Mouse (Mus musculus) bone marrow macrophage, adult 2 months (primary cell): ENCODE data around the gene Gm4559. TPM values are rescaled to one million over a fixed set of nuclear protein-coding genes. Genes with fewer than 3 reads are reported as not detected.
"Not testable (repeated sequence)": the region's sequence is repeated elsewhere in the genome, so short reads cannot be mapped to it uniquely, and the experiment has no call there.

Experiments used
- H3K27ac ChIP-seq: 2 replicates; pipeline ENCODE4 v1.5.1; 2012; ENCODE audit warnings: low read depth, low read length; ENCODE audit not compliant: insufficient read depth
- H3K4me1 ChIP-seq: 2 replicates; pipeline ENCODE4 v1.6.1; 2012; ENCODE audit warnings: low read length; ENCODE audit not compliant: control insufficient read depth, insufficient read depth
- H3K4me3 ChIP-seq: 2 replicates; pipeline ENCODE4 v1.5.1; 2012; ENCODE audit warnings: mild to moderate bottlenecking, low read length, moderate library complexity; ENCODE audit not compliant: insufficient read depth
- CTCF ChIP-seq: IDR thresholded peaks from 2 replicates; pipeline ENCODE4 v1.5.1; 2012; ENCODE audit warnings: low read depth, mild to moderate bottlenecking, low read length, moderate library complexity
- POLR2A ChIP-seq: IDR thresholded peaks from 2 replicates; pipeline ENCODE4 v1.6.1; 2012; ENCODE audit warnings: mild to moderate bottlenecking, low read depth, low read length, borderline replicate concordance
- polyA plus RNA-seq: library from polyadenylated mRNA; stranded (reverse); fragments of >200 nt; gene quantifications from 2 replicates; pipeline ENCODE4 v1.2.4, GENCODE M21; 2012; ENCODE audit not compliant: missing spikeins, insufficient read depth, insufficient read length

Gene Gm4559
- polyA plus RNA-seq = not detected in 2 replicates

DNA sequence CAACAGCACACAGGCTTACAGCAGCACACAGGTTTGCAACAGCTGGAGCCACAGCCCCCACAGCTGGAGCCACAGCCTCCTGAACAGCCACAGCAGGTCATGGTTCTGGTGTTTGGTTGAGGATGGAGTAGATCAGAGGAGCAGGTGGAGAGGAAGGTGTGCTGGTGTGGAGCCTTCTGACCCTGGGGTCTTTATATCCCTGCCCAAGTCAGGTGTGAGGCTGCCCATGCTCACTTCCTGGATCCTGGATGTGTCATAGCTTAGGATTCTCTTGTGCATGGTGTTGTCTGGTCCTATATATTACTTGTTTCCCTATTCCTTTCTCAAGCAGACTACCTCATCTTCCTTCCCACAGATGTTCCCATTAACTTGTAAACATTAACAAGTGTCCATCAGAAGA is at the start of gene Gm4559:
Gm4559 (minus strand) TSS at position 101 of the 400 bp plus-strand sequence.
- not testable (repeated sequence) for H3K27ac ChIP-seq, H3K4me1 ChIP-seq, H3K4me3 ChIP-seq

DNA sequence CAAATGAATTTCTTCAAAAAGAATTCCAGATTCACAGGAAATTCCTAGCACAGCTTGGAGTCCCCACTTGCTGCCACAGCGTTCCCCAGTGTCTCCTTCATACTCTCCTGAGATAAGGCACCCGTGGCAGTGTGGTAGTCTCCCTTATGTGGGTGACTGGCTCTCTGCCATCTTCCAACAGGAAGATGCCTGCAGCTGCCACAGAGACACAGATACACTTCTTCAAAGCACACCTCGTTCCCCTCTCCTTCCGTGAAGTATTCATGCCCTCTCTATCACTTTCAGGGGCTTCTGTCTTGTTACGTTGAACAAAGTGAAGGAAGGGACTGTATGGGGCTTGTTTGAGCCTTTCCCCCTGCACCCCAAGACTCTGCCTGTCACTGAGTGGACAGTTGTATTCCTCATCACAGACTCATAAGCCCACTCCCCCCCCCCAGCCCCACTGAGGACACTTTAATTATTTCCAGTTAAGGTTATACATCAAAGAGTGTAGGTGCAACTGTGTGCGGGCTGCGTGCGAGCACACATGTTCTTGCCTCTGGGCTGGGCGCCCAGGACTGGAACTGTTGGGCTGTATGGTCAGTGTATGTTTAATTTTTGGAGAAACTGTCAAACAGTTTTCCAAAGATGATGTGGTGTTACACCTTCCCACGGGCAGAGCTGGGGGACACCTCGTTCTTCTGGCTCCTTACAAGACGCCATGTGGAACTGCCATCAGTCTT is 49.4 kb upstream of the Gm4559 start:
- H3K4me1 ChIP-seq = no peaks in the 10 kb centered on the region
- H3K4me3 ChIP-seq = no peak overlapping the region
- TF ChIP-seq POLR2A (no peak), CTCF (no peak)
- no peak overlapping the region for H3K27ac ChIP-seq

DNA sequence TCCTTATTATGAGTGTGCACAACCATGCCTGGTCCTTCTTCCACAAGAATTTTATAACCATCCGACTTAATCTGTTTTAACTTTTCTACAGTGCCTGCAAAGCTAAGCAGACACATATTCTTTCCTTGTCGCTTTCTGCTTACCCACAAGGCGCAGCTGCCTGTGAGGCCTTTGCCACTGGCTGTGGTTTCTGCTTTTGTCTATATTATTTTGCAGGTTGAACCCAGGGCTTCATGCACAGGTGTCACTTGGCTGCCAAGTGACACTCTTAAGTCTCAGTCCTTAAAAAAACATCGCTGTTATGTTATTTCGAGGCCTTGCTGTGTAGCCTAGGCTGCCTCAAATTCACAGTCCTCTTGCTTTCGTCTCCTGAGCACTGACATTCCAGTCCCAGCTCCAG is 48.5 kb upstream of the Gm4559 start:
- H3K27ac ChIP-seq = no peak overlapping the region
- no peaks in the 10 kb centered on the region for H3K4me1 ChIP-seq
- TF ChIP-seq CTCF (no peak), POLR2A (no peak)

DNA sequence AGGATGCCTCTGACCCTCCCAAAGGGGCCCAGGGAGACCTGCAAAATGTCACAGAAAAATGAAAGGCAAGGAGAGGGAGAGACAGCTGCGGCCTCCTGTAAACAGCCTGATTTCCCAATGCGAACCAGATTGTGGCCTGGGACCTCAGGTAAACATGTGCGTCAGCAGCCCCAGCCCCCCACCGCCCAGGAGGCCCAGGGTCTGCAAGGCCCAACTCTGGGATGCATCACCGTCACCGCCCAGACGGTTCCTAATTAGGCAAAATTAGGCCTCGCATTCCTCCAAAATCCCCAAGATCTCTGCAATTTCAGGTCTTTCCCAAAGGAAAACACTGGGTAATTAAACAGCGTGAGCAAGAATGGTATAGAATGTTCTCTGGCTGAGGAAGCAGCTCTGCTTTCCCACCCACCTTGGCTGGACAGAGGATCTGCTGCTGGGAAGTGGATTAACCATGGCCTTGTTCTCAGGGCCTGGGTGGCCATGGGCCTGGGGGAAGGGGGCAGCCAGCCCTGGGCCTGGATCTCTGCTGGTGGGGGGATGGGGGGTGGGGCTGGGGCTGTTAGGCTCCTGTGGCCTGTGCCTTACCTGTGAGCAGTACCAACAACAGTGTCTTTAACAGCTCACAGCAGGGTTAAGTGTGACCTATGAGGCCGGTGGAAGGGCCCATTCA is 47.6 kb upstream of the Gm4559 start:
- H3K27ac ChIP-seq, H3K4me1 ChIP-seq, H3K4me3 ChIP-seq: not testable (repeated sequence)

More for the DNA sequence above, 48.5 kb upstream of the Gm4559 start:
- H3K4me3 ChIP-seq = no peak overlapping the region

DNA sequence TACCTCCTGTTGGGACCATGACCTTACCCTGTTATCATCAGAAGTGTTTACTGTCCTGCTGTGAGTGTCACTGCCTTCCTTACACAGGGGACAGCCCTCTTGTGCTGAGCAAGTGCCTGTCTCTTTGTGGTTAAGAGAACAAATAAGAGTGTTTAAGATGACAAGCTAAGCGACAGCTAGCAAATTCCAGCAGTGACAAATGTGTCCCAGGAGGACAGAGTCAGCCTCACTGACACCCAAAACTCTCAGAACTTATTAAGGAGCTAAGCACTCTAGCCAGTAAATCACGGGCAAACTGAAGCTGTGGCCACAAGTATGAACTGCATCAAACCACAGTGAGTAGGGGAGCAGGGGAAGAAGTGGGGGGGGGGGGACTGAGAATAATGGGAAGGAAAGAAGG is 46.7 kb upstream of the Gm4559 start:
- no peak overlapping the region for H3K27ac ChIP-seq
- no peak overlapping the region for H3K4me3 ChIP-seq
- H3K4me1 ChIP-seq = no peaks in the 10 kb centered on the region
- TF ChIP-seq POLR2A (no peak), CTCF (no peak)

DNA sequence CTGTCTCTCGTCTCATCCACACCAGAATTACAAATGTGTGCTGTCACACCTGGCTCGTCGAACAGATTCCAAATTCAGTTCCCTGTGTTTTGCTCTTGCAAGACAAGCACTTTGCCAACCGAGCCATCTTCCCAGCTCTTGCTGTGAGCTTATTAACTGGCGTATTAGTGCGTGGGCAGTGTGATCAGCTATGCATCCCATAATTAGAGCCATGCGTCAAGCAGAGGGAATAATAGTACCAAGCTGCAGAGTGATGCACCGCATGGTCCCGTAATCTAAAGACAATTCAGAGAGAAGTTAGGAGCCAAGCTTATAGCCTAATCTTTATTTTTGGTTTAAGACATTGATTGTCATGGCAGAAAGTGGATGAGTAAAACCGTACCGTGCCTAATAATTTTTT is 45.0 kb upstream of the Gm4559 start:
- TF ChIP-seq POLR2A (no peak), CTCF (no peak)
- H3K4me1 ChIP-seq = no peaks in the 10 kb centered on the region
- H3K4me3 ChIP-seq = no peak overlapping the region
- H3K27ac ChIP-seq = no peak overlapping the region

DNA sequence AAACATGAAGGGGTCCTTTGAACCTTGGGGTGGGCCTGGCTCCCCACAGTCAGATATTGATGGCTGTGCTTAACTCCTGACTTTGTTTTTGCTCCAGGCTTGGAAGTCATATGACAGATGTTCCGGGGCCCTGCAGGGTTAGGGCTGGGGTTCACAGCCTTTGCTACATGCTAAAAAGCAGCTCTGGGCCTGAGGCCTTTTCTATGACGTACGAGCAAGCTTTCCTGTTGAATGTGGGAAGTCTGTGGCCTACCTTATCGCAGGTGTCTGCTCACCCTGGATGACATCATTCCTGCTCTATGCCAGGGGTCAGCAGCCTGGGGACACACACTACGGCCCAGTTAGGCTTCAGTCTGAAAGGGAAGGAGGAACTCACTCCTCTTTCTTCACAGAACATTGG is 43.1 kb upstream of the Gm4559 start:
- Histone ChIP-seq H3K4me1 (no peaks in the 10 kb centered on the region), H3K27ac (no peak overlapping the region), H3K4me3 (no peak overlapping the region)
- no peak for TF ChIP-seq CTCF
- TF ChIP-seq POLR2A = no peak

DNA sequence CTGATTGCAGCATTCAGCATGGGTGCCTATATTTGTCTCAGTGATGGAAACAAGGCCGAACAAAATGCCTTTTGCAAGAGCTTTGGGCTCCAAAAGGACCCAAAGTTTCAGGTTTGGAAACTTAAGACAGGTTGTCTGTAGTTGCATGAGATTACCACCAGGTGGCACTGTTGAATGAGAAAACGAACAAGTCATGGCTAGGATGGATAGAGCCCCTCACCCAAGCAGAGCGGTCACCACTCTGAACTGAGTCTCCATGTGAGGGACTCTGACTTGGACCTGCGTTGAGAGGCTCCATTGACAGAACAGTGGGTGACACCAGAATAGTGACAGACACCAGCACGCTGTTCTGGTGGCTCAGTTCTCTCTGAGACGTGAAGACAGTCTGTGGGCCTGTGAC is 42.4 kb upstream of the Gm4559 start:
- H3K27ac ChIP-seq = no peak overlapping the region
- TF ChIP-seq POLR2A (no peak), CTCF (peak; percentile 85)
- no peaks in the 10 kb centered on the region for H3K4me1 ChIP-seq
- H3K4me3 ChIP-seq = no peak overlapping the region

DNA sequence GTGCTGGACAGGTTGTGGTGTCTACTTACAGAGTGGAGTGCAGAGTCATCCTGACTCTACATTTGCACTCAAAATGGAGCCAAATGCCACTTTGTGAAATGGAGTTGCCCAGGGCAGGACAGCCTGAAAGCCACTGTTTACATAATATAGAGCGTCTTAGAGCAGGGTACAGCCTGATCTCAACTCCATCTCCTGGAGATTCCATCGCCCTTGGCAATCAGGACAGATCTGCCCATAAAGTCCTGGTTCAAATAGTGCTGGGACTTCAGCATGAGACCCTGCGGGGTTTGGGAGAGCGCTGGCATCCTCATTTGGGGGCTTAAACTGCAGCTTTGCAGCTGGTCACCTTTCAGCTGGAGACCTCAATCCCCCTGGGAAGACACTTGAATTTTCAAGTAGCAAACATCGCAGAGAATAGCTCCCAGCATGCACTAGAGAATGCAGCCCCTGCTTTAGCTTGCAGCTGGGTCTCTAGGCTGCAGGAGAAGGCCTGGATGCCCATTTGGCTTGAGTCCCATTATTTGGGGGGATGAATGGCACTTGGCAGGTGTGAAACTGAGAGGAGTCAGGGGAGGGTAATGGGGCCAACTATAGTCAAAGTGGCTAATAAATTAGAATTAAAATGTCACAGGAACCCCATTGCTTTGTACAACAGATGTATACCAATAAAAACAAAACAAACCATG is 40.6 kb upstream of the Gm4559 start:
- TF ChIP-seq POLR2A = no peak
- TF ChIP-seq CTCF = no peak
- Histone ChIP-seq H3K4me3 (no peak overlapping the region), H3K4me1 (no peaks in the 10 kb centered on the region)

DNA sequence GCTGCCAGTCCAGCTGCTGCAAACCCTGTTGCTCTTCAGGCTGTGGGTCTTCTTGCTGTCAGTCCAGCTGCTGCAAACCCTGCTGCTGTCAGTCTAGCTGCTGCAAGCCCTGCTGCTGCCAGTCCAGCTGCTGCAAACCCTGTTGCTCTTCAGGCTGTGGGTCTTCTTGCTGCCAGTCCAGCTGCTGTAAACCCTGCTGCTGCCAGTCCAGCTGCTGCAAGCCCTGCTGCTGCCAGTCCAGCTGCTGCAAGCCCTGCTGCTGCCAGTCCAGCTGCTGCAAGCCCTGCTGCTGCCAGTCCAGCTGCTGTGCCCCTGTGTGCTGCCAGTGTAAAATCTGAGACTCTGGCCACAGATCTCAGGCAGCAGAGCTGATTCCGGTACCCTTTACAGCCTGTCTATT is 29.8 kb upstream of the Gm4559 start:
- not testable (repeated sequence) for H3K27ac ChIP-seq, H3K4me3 ChIP-seq, H3K4me1 ChIP-seq

More for the DNA sequence above, 40.6 kb upstream of the Gm4559 start:
- no peak overlapping the region for H3K27ac ChIP-seq
